8 mouse cellular contexts compared by ENCODE assay signal in genomic region chr1:44041797-44042554, GRCm38 (mm10). TPM values are rescaled to one million over a fixed set of nuclear protein-coding genes. Genes with fewer than 3 reads are reported as not detected.
DNase-seq lines count a peak whose midpoint lies in the region; ATAC-seq and TF ChIP-seq lines count a peak whose summit lies in the region.

No protein-coding gene starts in this region.

- H3K9me3 ChIP-seq in intestine, postnatal 0 days (ENCODE audit: control insufficient read depth), result no peaks in the 10 kb centered on the region
- H3K9me3 ChIP-seq in limb, embryonic 12.5 days, result no peaks in the 10 kb centered on the region
- no peaks in the 10 kb centered on the region for H3K9me3 ChIP-seq in midbrain, embryonic 13.5 days

- ATAC-seq in intestine, postnatal 0 days, result peak; percentile 66; the same call in 1 of the 2 replicates
- peak; percentile 58; the same call in 1 of the 2 replicates for ATAC-seq in limb, embryonic 12.5 days (ENCODE audit: insufficient number of reproducible peaks, insufficient read depth, low FRiP score, low TSS enrichment, low read depth)
- peak; percentile 83 for ATAC-seq in midbrain, embryonic 13.5 days

- H3K9ac ChIP-seq in intestine, postnatal 0 days (ENCODE audit: low read depth, low read length), result peak overlapping the region; percentile 40
- peak overlapping the region; percentile 66 for H3K9ac ChIP-seq in limb, embryonic 12.5 days (replicated peaks)
- peak overlapping the region; percentile 65 for H3K9ac ChIP-seq in midbrain, embryonic 13.5 days (replicated peaks)

- no peak for TF ChIP-seq POLR2A in cortical plate, adult 2 months (IDR thresholded peaks at IDR 0.05; ENCODE audit: extremely low read depth, insufficient read depth, low read length)

- H3K27ac ChIP-seq in cortical plate, adult 2 months (ENCODE audit: insufficient read depth, low read length), result no peak overlapping the region
- no peak overlapping the region for H3K27ac ChIP-seq in intestine, postnatal 0 days (ENCODE audit: low read depth, low read length)
- H3K27ac ChIP-seq in limb, embryonic 12.5 days, result no peak overlapping the region
- peak overlapping the region; percentile 19; the same call in 1 of the 2 replicates for H3K27ac ChIP-seq in midbrain, embryonic 13.5 days

- H3K36me3 ChIP-seq in intestine, postnatal 0 days (ENCODE audit: control insufficient read depth, insufficient read depth), result no peaks in the 10 kb centered on the region
- no peaks in the 10 kb centered on the region for H3K36me3 ChIP-seq in limb, embryonic 12.5 days
- no peaks in the 10 kb centered on the region for H3K36me3 ChIP-seq in midbrain, embryonic 13.5 days

- H3K4me3 ChIP-seq in cortical plate, adult 2 months (ENCODE audit: insufficient read depth, low read length), result peak overlapping the region; percentile 40
- H3K4me3 ChIP-seq in intestine, postnatal 0 days (ENCODE audit: low read depth, low read length), result peak overlapping the region; percentile 53
- H3K4me3 ChIP-seq in limb, embryonic 12.5 days (replicated peaks), result peak overlapping the region; percentile 45
- peak overlapping the region; percentile 46 for H3K4me3 ChIP-seq in midbrain, embryonic 13.5 days (replicated peaks)

- peak overlapping the region; percentile 83 for H3K4me2 ChIP-seq in intestine, postnatal 0 days (replicated peaks; ENCODE audit: low read depth)
- peak overlapping the region; percentile 72 for H3K4me2 ChIP-seq in limb, embryonic 12.5 days
- H3K4me2 ChIP-seq in midbrain, embryonic 13.5 days (replicated peaks), result peak overlapping the region; percentile 72

- under 1% methylated on average over 17 of the region's 17 CpGs for WGBS in intestine, postnatal 0 days
- 1% methylated on average over 17 of the region's 17 CpGs for WGBS in limb, embryonic 12.5 days
- WGBS in midbrain, embryonic 13.5 days, result 2% methylated on average over 17 of the region's 17 CpGs

- no peaks in the 10 kb centered on the region for H3K27me3 ChIP-seq in intestine, postnatal 0 days (replicated peaks; ENCODE audit: control insufficient read depth, insufficient read depth, low read length)
- no peaks in the 10 kb centered on the region for H3K27me3 ChIP-seq in limb, embryonic 12.5 days
- no peaks in the 10 kb centered on the region for H3K27me3 ChIP-seq in midbrain, embryonic 13.5 days

- H3K4me1 ChIP-seq in cortical plate, adult 2 months (ENCODE audit: control insufficient read depth, insufficient read depth, low read length), result peaks cover 2% of the 10 kb centered on the region; the same call in 1 of the 2 replicates
- no peaks in the 10 kb centered on the region for H3K4me1 ChIP-seq in intestine, postnatal 0 days (replicated peaks; ENCODE audit: control insufficient read depth, insufficient read depth, low read length)
- H3K4me1 ChIP-seq in limb, embryonic 12.5 days (replicated peaks), result no peaks in the 10 kb centered on the region
- H3K4me1 ChIP-seq in midbrain, embryonic 13.5 days (replicated peaks), result peaks cover 4% of the 10 kb centered on the region; the same call in 1 of the 2 replicates

- peak; percentile 66 for TF ChIP-seq CTCF in cortical plate, adult 2 months (IDR thresholded peaks at IDR 0.05; ENCODE audit: extremely low read depth, insufficient read depth, low read length)
- TF ChIP-seq CTCF in intestine, postnatal 0 days (IDR thresholded peaks at IDR 0.05; ENCODE audit: low read depth), result peak; percentile 90

- peak; percentile 68 for DNase-seq in urinary bladder, postnatal 25 days (ENCODE audit: low spot score)
- DNase-seq in urinary bladder, postnatal 4 days (ENCODE audit: low spot score in 2 of 2), result no peak
- DNase-seq in heart, adult 11 months, result peak; percentile 84
- peak; percentile 44 for DNase-seq in skeletal muscle tissue, adult 2 months (ENCODE audit: low read depth, low spot score)

RNA-seq across cellular contexts. Expression of gene Gm8251, which starts 19.8 kb away (rescaled TPM):
- polyA plus RNA-seq in cortical plate, adult 2 months (2012; rRNA removed), result not detected in 2 replicates
- polyA plus RNA-seq in intestine, postnatal 0 days (2015; fragmentation: Nextera tagmentation; extraction: Ambion mirVana), result 0.03 TPM in 1 of 2 replicates, not detected in the other
- 0.05 and 0.11 TPM in 2 replicates for polyA plus RNA-seq in limb, embryonic 12.5 days (2016; fragmentation: Nextera tagmentation; extraction: Ambion mirVana)
- polyA plus RNA-seq in midbrain, embryonic 13.5 days (2015; fragmentation: Nextera tagmentation; extraction: Ambion mirVana), result 0.11 and 0.14 TPM in 2 replicates

RNA-seq across cellular contexts. Expression of gene Mettl21c, which starts 22.1 kb away (rescaled TPM):
- polyA plus RNA-seq in cortical plate, adult 2 months (2012; rRNA removed), result 0.02 and 0.08 TPM in 2 replicates
- 0.16 and 0.31 TPM in 2 replicates for polyA plus RNA-seq in intestine, postnatal 0 days (2015; fragmentation: Nextera tagmentation; extraction: Ambion mirVana)
- polyA plus RNA-seq in limb, embryonic 12.5 days (2016; fragmentation: Nextera tagmentation; extraction: Ambion mirVana), result 0.48 and 0.59 TPM in 2 replicates
- 1.3 and 1.4 TPM in 2 replicates for polyA plus RNA-seq in midbrain, embryonic 13.5 days (2015; fragmentation: Nextera tagmentation; extraction: Ambion mirVana)

Comparison
In these comparisons a context has a peak if more than half of its experiments do, and no peak if none do; other contexts are left out.
1. DNase-seq: peak in urinary bladder, postnatal 25 days (single experiment), heart, adult 11 months (single experiment) and skeletal muscle tissue, adult 2 months (single experiment); none in urinary bladder, postnatal 4 days (0 of 2).
2. Peak in every context shown above with its lines, with median percentiles within 50 percentile points of each other: H3K4me3 ChIP-seq, ATAC-seq, H3K4me2 ChIP-seq and H3K9ac ChIP-seq.